Mouse (Mus musculus) lung, postnatal 0 days (tissue): ENCODE data around the gene Lypd6b. TPM values are rescaled to one million over a fixed set of nuclear protein-coding genes. Genes with fewer than 3 reads are reported as not detected.
A peak's percentile ranks its signal among the peaks of the same experiment; 100 is the strongest.

Experiments used
- ATAC-seq: fragments of 200-750 bp; cut with Nextera tagmentation; 2 replicates; pipeline ENCODE4 v1.8.0; 2017; ENCODE audit warnings: moderate library complexity
- DNase-seq: peaks from one replicate; pipeline ENCODE4 v3.0.0-alpha.2; 2016; ENCODE audit warnings: low spot score
- H3K27ac ChIP-seq: fragments of 300-500 bp; sonication (generic); 2 replicates; pipeline ENCODE4 v1.5.1; 2014; ENCODE audit warnings: antibody characterized with exemption, mild to moderate bottlenecking, low read length, mixed read lengths
- H3K27me3 ChIP-seq: fragments of 300-500 bp; sonication (generic); replicated peaks from 2 replicates; pipeline ENCODE4 v1.6.1; 2014; ENCODE audit warnings: low read length, mixed read lengths; ENCODE audit not compliant: insufficient read depth
- H3K36me3 ChIP-seq: fragments of 300-500 bp; sonication (generic); 2 replicates; pipeline ENCODE4 v1.6.1; 2014; ENCODE audit warnings: low read length, mixed read lengths; ENCODE audit not compliant: insufficient read depth
- H3K4me1 ChIP-seq: fragments of 300-500 bp; sonication (generic); 2 replicates; pipeline ENCODE4 v1.6.1; 2014; ENCODE audit warnings: antibody characterized with exemption, low read depth, low read length, mixed read lengths; ENCODE audit not compliant: insufficient read depth
- H3K4me2 ChIP-seq: fragments of 300-500 bp; sonication (generic); replicated peaks from 2 replicates; pipeline ENCODE4 v1.6.1; 2014; ENCODE audit warnings: low read depth, mild to moderate bottlenecking, low read length, moderate library complexity, mixed read lengths
- H3K4me3 ChIP-seq: fragments of 300-500 bp; sonication (generic); 2 replicates; pipeline ENCODE4 v1.5.1; 2014; ENCODE audit warnings: low read depth, low read length
- H3K9ac ChIP-seq: fragments of 300-500 bp; sonication (generic); replicated peaks from 2 replicates; pipeline ENCODE4 v1.6.1; 2014; ENCODE audit warnings: low read depth, mild to moderate bottlenecking
- H3K9me3 ChIP-seq: fragments of 300-500 bp; sonication (generic); 2 replicates; pipeline ENCODE4 v1.6.1; 2016; ENCODE audit warnings: low read length, mixed read lengths
- CTCF ChIP-seq: IDR thresholded peaks from 2 replicates; pipeline ENCODE4 v1.5.1; 2016; ENCODE audit warnings: antibody characterized with exemption, mild to moderate bottlenecking
- EP300 ChIP-seq: IDR thresholded peaks from 2 replicates; pipeline ENCODE4 v1.6.1; 2016; ENCODE audit warnings: antibody characterized with exemption, mild to moderate bottlenecking, control low read depth
- WGBS: fragments of 180-500 bp; shearing (Covaris S2); extraction: QIAGEN DNeasy Blood & Tissue Kit; methylation state at CpG from one replicate; pipeline ENCODE4 v1.1.7; 2014; 5-methylcytosine and 5-hydroxymethylcytosine counted together
- polyA plus RNA-seq: library from polyadenylated mRNA; unstranded; fragments of >200 nt; fragmentation: Nextera tagmentation; extraction: Ambion mirVana; gene quantifications from 2 replicates; pipeline ENCODE4 v1.2.1, GENCODE M21; 2015

Lypd6b gene
- polyA plus RNA-seq, 1 experiment from 2014 or later, result 3.9 TPM

GRCm38 (mm10) chr2:49942100-49942499, 154.6 kb downstream of the Lypd6b start:
- Histone ChIP-seq H3K27me3 (no peaks in the 10 kb centered on the region), H3K36me3 (no peaks in the 10 kb centered on the region), H3K4me3 (no peak overlapping the region), H3K27ac (no peak overlapping the region), H3K4me2 (no peak overlapping the region), H3K9me3 (no peaks in the 10 kb centered on the region), H3K4me1 (no peaks in the 10 kb centered on the region), H3K9ac (no peak overlapping the region)
- no peak for ATAC-seq
- TF ChIP-seq CTCF, result 0 out of 2 replicates have a peak, but pooled peaks have one; percentile 7
- TF ChIP-seq EP300, result no peak
- DNase-seq, result no peak
- WGBS, result 49% methylated on average over 5 of the region's 5 CpGs

- WGBS, result 42% methylated on average over 4 of the region's 4 CpGs
- no peaks in the 10 kb centered on the region for H3K27me3 ChIP-seq
- ATAC-seq, result no peak
- no peak overlapping the region for H3K4me3 ChIP-seq
- no peak for DNase-seq
- no peaks in the 10 kb centered on the region for H3K4me1 ChIP-seq
- H3K9ac ChIP-seq, result no peak overlapping the region
- TF ChIP-seq EP300, result no peak
- TF ChIP-seq CTCF, result no peak
- no peak overlapping the region for H3K27ac ChIP-seq
- no peaks in the 10 kb centered on the region for H3K9me3 ChIP-seq
- H3K36me3 ChIP-seq, result no peaks in the 10 kb centered on the region
- no peak overlapping the region for H3K4me2 ChIP-seq
These were observed 164.2 kb downstream of the Lypd6b start for GRCm38 (mm10) chr2:49951681-49952080.

- TF ChIP-seq EP300 (no peak), CTCF (no peak)
- 62% methylated on average over 6 of the region's 6 CpGs for WGBS
- DNase-seq (no peak), ATAC-seq (no peak)
- Histone ChIP-seq H3K4me3 (no peak overlapping the region), H3K9ac (no peak overlapping the region), H3K9me3 (no peaks in the 10 kb centered on the region), H3K27ac (no peak overlapping the region), H3K36me3 (no peaks in the 10 kb centered on the region), H3K27me3 (no peaks in the 10 kb centered on the region), H3K4me2 (no peak overlapping the region), H3K4me1 (no peaks in the 10 kb centered on the region)
These were observed 165.3 kb downstream of the Lypd6b start for GRCm38 (mm10) chr2:49952632-49953293.

GRCm38 (mm10) chr2:49957449-49957848, 170.0 kb downstream of the Lypd6b start:
- no peaks in the 10 kb centered on the region for H3K36me3 ChIP-seq
- TF ChIP-seq EP300, result no peak
- no peak for TF ChIP-seq CTCF
- ATAC-seq (no peak), DNase-seq (no peak)
- no peak overlapping the region for H3K4me3 ChIP-seq
- H3K4me1 ChIP-seq, result no peaks in the 10 kb centered on the region
- no peaks in the 10 kb centered on the region for H3K9me3 ChIP-seq
- no peak overlapping the region for H3K4me2 ChIP-seq
- H3K27me3 ChIP-seq, result no peaks in the 10 kb centered on the region
- no peak overlapping the region for H3K9ac ChIP-seq
- no peak overlapping the region for H3K27ac ChIP-seq
- 48% methylated on average over 2 of the region's 2 CpGs for WGBS

- no peak for ATAC-seq
These were observed 174.5 kb downstream of the Lypd6b start for GRCm38 (mm10) chr2:49961991-49962390.

GRCm38 (mm10) chr2:49964899-49965298, 177.4 kb downstream of the Lypd6b start:
- no peaks in the 10 kb centered on the region for H3K27me3 ChIP-seq

More at GRCm38 (mm10) chr2:49961991-49962390, 174.5 kb downstream of the Lypd6b start:
- TF ChIP-seq CTCF (no peak), EP300 (no peak)
- Histone ChIP-seq H3K36me3 (no peaks in the 10 kb centered on the region), H3K4me3 (no peak overlapping the region), H3K4me1 (no peaks in the 10 kb centered on the region), H3K27me3 (no peaks in the 10 kb centered on the region), H3K9me3 (no peaks in the 10 kb centered on the region), H3K27ac (no peak overlapping the region), H3K4me2 (no peak overlapping the region), H3K9ac (no peak overlapping the region)
- WGBS, result 82% methylated on average over 2 of the region's 2 CpGs
- no peak for DNase-seq

More at GRCm38 (mm10) chr2:49964899-49965298, 177.4 kb downstream of the Lypd6b start:
- H3K36me3 ChIP-seq, result no peaks in the 10 kb centered on the region
- no peak overlapping the region for H3K9ac ChIP-seq
- ATAC-seq (no peak), DNase-seq (no peak)
- WGBS, result 59% methylated on average over 3 of the region's 3 CpGs
- H3K4me3 ChIP-seq, result no peak overlapping the region
- no peaks in the 10 kb centered on the region for H3K9me3 ChIP-seq
- no peak overlapping the region for H3K27ac ChIP-seq
- no peak for TF ChIP-seq EP300
- no peak for TF ChIP-seq CTCF
- H3K4me1 ChIP-seq, result no peaks in the 10 kb centered on the region
- H3K4me2 ChIP-seq, result no peak overlapping the region
